Mouse (Mus musculus) heart, embryonic 13.5 days (tissue): ENCODE data around the gene Hps1. TPM values are rescaled to one million over a fixed set of nuclear protein-coding genes. Genes with fewer than 3 reads are reported as not detected.

Source experiments
- polyA plus RNA-seq: library from polyadenylated mRNA; unstranded; fragments of >200 nt; fragmentation: Nextera tagmentation; extraction: Ambion mirVana; gene quantifications from 2 replicates; pipeline ENCODE4 v1.2.1, GENCODE M21; 2015

The Hps1 gene
- polyA plus RNA-seq, 1 experiment from 2014 or later: 7.0 TPM

Other genes with a start within 250 kb of the Hps1 start
- gene Loxl4, start 167.2 kb downstream of the Hps1 start, polyA plus RNA-seq: 0.12 and 0.27 TPM in 2 replicates
- gene Pyroxd2, start 27.2 kb downstream of the Hps1 start, polyA plus RNA-seq: 4.2 and 4.8 TPM in 2 replicates